Mouse (Mus musculus) cortical plate, adult 2 months (tissue): ENCODE measurements around the gene Hal.

Experiments
- CTCF ChIP-seq: fragments of 200-500 bp; IDR thresholded peaks from 2 replicates; pipeline ENCODE4 v1.5.1; 2011; ENCODE audit warnings: mild to moderate bottlenecking, control low read depth, low read length; ENCODE audit not compliant: insufficient read depth; ENCODE audit errors: extremely low read depth
- POLR2A ChIP-seq: fragments of 200-500 bp; IDR thresholded peaks from 2 replicates; pipeline ENCODE4 v1.6.1; 2011; ENCODE audit warnings: mild to moderate bottlenecking, low read length, control low read depth; ENCODE audit not compliant: insufficient read depth; ENCODE audit errors: extremely low read depth

DNA sequence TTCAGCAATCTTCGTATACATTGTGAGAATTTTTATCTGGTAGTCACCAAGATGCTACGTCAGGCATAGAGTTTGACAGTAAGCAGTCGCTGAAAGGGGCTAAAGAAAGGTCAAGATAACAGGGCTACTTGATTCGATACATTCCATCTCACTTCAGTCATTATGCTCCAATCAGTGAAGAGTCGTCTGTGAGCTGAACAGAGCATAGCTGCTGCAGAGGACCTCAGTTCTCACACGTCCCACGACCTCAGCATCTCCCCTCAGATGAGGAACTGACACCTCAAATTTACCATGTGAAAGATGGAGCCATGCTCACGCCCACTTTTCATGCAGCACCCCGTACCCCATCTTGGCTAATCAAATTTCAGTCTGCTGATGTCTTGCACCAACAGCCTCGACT, 41.2 kb upstream of the Hal start:
- no peak for TF ChIP-seq CTCF
- no peak for TF ChIP-seq POLR2A
